Mouse (Mus musculus) layer of hippocampus, adult 9-10 months (tissue): ENCODE measurements at regions not wholly inside any gene's neighbourhood (a gene's known extent, or its start where the extent isn't known, plus 50 kb on each side); places are given as distances from the start of the nearest gene placed in this dataset.

ENCODE experiments used
- DNase-seq: peaks from one replicate; pipeline ENCODE4 v3.0.0; 2022; ENCODE audit warnings: low spot score

- DNase-seq, result no peak
Observed at GRCm38 (mm10) chr16:78877941-78878340, 52.8 kb upstream of the Chodl start.

- DNase-seq, result no peak
Observed at GRCm38 (mm10) chr16:78859006-78859405, 71.7 kb upstream of the Chodl start.

- DNase-seq, result no peak
Observed at GRCm38 (mm10) chr16:78830957-78831356, 99.8 kb upstream of the Chodl start.

GRCm38 (mm10) chr16:78827739-78828138 lies 103.0 kb upstream of the Chodl start:
- DNase-seq, result no peak

GRCm38 (mm10) chr16:78790064-78790463 lies 140.7 kb upstream of the Chodl start:
- DNase-seq, result no peak

- no peak for DNase-seq
Observed at GRCm38 (mm10) chr16:78759226-78759625, 171.5 kb upstream of the Chodl start.

- DNase-seq, result no peak
Observed at GRCm38 (mm10) chr16:78737902-78738301, 161.4 kb upstream of the D16Ertd472e start.

- DNase-seq, result peak; percentile 6
Observed at GRCm38 (mm10) chr16:78730583-78731501, 154.3 kb upstream of the D16Ertd472e start.

- no peak for DNase-seq
Observed at GRCm38 (mm10) chr16:78725541-78725940, 149.0 kb upstream of the D16Ertd472e start.

GRCm38 (mm10) chr16:78709943-78710342 lies 133.4 kb upstream of the D16Ertd472e start:
- no peak for DNase-seq

GRCm38 (mm10) chr16:78707566-78707965 lies 131.1 kb upstream of the D16Ertd472e start:
- DNase-seq, result no peak

GRCm38 (mm10) chr16:78707165-78707564 lies 130.7 kb upstream of the D16Ertd472e start:
- DNase-seq, result no peak

GRCm38 (mm10) chr16:78697514-78698209 lies 121.2 kb upstream of the D16Ertd472e start:
- no peak for DNase-seq

- no peak for DNase-seq
Observed at GRCm38 (mm10) chr16:78688251-78688650, 111.7 kb upstream of the D16Ertd472e start.

GRCm38 (mm10) chr16:78685160-78685559 lies 108.7 kb upstream of the D16Ertd472e start:
- DNase-seq, result no peak

- DNase-seq, result peak; percentile 16
Observed at GRCm38 (mm10) chr16:78684031-78684430, 107.5 kb upstream of the D16Ertd472e start.

- DNase-seq, result no peak
Observed at GRCm38 (mm10) chr16:78661126-78661525, 84.6 kb upstream of the D16Ertd472e start.

GRCm38 (mm10) chr16:78644710-78645109 lies 68.2 kb upstream of the D16Ertd472e start:
- DNase-seq, result no peak

- DNase-seq, result no peak
Observed at GRCm38 (mm10) chr16:78641717-78642116, 65.2 kb upstream of the D16Ertd472e start.

- no peak for DNase-seq
Observed at GRCm38 (mm10) chr16:78641205-78641604, 64.7 kb upstream of the D16Ertd472e start.

- DNase-seq, result no peak
Observed at GRCm38 (mm10) chr16:78637452-78637851, 60.9 kb upstream of the D16Ertd472e start.

- DNase-seq, result no peak
Observed at GRCm38 (mm10) chr16:78637015-78637414, 60.5 kb upstream of the D16Ertd472e start.

GRCm38 (mm10) chr16:78635774-78636173 lies 59.3 kb upstream of the D16Ertd472e start:
- no peak for DNase-seq
